Mouse (Mus musculus) spleen, adult 2 months (tissue): ENCODE results near the gene Arhgef7.

ENCODE experiments used
- CTCF ChIP-seq: fragments of 200-500 bp; IDR thresholded peaks from 2 replicates; pipeline ENCODE4 v1.5.1; 2011; ENCODE audit warnings: mild to moderate bottlenecking, inconsistent platforms; ENCODE audit not compliant: insufficient read depth, insufficient read length, insufficient replicate concordance; ENCODE audit errors: extremely low read depth
- POLR2A ChIP-seq: fragments of 200-500 bp; IDR thresholded peaks from 2 replicates; pipeline ENCODE4 v1.6.1; 2011; ENCODE audit warnings: low read depth, low read length, inconsistent platforms

GRCm38 (mm10) chr8:11728482-11729295 lies 1.2 kb downstream of the Arhgef7 start:
- TF ChIP-seq CTCF (no peak), POLR2A (no peak)
